Mouse (Mus musculus) cerebellum, adult 9-10 months (tissue): ENCODE data around the gene Col10a1.
"Not testable (repeated sequence)": the region's sequence is repeated elsewhere in the genome, so short reads cannot be mapped to it uniquely, and the experiment has no call there.

Source experiments
- DNase-seq: peaks from one replicate; pipeline ENCODE4 v3.0.0; 2022

The Col10a1 gene

DNA sequence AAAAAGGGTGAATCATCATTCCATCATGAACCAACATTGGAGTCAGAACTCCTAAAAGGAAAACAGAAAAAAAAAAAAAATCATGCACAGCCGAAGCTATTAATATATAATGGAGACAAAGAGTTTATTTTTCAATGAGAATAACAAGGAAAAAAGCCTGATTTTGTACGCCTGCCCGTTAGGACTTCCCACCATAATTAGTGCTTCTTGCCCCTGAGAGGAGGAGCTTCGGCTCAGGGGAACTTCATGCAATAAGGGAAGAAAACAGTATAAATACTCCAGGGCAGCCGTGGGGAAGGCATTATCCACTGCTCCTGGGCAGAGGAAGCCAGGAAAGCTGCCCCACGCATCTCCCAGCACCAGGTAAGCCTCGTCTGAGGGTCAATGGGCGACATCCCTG lies at the start of gene Col10a1:
Col10a1 (plus strand) TSS at position 301 of the 400 bp plus-strand sequence.
- DNase-seq = no peak

DNA sequence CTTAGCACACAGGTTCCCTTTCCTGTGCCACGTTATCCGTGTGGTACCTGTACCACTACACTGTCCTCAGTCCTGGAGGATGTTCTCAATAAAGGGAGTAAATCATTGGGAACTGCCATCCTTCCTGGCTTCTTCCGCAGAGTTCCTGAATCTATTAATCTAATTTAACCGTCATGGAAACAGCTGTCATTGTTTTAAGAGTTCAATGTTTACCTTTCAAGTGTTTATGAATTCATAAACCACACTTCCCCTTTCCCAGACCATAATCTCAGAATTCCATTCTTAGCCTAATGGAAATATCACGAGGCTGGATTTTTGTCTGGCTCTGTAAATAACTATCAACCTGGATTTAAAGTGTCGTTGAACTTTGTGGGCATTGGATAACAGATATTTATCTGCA lies 48.8 kb upstream of the Col10a1 start:
- no peak for DNase-seq

DNA sequence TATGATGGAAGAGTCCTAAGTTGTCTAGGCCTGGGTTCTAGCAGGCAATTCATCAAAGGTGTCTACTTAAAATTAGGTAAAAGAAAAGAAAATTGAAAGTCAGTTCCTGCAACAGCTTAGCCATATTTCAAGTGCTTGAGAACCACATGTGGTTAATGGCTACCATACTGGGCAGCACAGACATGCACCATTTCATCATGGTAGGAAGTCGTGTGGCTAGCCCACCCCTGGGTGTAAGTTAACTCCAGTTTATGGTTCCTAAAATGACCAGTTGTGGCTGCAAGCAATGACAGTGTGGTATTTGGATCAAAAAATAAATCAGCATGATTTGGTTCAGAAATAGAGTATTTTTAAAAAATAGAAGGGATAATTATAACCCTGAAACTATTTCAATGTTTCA lies 47.9 kb upstream of the Col10a1 start:
- no peak for DNase-seq

DNA sequence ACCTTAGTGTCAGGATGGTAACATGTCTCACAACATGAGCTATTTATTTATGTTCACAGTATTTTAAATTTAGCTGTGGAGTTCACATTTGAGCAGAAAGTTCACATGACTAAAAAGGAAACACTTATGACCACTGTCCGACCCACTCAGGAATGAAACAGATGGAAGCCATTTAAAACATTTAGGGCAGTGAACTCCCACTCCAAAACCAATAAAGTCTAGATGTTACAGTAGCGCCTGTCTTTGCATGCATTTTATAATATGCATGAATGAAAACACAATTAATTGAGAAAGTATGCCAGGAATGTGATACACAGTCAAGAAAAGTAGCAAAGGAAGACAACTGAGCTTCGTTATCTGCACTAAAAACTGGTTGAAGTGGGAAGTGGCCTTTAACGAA lies 37.6 kb upstream of the Col10a1 start:
- DNase-seq = no peak

DNA sequence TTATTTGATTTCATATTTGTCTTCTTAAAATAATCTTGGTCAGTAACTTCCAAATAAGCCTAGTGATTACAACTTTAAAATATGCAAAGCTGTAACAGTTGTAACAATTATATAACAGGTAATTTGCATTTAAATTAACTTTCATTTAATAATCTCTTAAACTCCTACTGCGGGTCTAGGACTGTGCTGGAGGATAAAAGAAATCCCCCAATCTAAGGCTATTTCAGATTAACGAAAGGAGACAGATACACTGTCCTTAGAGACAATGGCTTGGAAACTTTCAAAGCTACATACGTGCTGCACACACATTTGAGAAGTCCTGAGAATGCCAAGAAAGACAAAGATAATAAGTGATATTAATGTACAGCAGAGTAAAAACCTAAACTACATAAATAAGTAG lies 31.5 kb upstream of the Col10a1 start:
- DNase-seq = no peak

DNA sequence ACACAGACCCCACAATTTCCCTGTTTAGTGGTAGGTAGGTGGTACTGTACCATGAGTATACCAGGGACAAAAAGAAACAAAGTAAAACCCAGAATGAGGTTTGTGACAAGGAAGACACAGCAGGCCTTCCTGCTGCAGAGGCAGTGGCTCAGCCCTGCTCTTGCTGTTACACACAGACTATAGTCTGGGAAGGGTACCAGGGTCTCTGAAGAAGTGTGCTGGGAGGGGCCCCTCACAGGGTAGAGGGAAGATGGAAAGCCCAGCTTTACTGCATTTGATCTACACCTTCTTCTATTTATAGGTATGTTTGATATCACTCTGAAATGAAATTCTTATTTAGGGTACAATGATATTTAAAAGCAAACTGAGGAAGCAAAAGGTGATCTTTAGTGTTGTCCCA lies 26.0 kb upstream of the Col10a1 start:
- DNase-seq = peak; percentile 12

DNA sequence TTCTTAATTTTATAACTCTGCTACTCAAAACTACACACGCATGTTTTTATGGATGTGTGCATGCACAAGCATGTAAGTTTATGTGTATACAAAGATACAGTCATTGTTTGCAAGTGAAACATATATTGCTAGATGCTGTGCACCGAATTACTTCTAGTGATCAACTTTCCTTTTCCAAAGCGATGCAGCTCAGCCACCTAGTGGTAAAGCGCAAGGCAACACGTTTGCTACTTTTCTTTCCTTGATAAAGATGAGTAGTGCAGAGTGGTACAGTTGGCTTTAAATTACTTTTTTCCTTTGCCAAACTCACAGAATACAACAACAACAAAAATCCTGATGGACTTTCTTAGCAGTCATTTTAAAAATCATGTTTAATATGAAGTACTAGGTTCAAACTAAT lies 21.6 kb upstream of the Col10a1 start:
- no peak for DNase-seq

DNA sequence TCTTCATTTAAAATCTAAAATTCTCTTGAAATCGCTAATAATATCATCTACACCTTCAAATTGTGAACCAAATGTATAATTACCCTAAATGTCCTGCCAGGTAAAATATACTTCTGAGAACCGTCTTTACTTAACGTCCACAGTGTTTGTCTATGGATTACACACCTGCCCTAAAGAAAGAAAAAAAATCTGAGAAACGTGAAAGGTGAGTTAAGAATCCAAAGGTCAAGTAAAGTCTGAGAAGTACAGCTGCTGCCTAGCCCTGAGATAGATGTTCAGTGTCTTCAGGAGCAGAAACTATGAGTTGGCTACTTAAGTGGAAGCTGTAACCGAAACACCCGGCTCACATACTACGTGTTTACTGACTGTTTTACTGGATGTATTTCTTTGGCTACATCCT lies 16.4 kb upstream of the Col10a1 start:
- DNase-seq = no peak

DNA sequence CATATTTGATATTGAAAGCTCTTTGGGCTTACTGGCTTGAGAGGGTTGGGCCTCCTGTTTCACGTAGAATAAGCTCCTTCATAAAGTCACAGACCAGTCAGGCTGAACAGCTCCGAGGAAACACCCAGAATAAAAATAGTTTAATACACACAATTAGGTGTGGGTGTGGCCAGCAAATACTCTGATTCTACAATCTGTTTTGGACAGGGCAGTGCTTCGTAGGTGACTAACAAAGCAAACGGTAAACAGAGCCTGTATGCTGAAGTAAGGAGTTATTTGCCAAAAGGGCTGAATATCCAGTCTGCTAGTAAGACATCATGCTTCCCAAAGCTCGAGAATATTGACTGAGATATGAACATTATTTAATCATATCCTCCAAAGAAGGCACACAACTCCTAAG lies 4.1 kb upstream of the Col10a1 start:
- DNase-seq = no peak

DNA sequence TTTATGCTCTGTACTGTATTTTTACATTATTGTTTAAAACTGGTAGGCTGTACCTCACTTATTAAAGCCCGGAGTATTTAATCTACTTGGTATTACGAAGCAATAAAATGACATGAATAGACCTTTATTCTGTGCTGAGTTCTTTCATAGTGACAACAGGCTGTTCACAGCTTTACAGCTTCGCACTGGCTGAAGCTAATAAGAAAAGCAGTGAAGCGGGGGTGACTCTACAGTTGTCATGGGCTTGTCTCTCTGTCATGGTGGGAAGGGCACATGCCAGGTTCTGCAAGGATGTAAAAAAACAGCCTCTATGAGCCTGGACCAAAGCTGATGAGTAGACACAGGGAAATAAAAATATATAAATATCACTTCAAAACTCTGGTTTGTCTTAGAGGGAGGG lies 7.2 kb downstream of the Col10a1 start:
- no peak for DNase-seq

DNA sequence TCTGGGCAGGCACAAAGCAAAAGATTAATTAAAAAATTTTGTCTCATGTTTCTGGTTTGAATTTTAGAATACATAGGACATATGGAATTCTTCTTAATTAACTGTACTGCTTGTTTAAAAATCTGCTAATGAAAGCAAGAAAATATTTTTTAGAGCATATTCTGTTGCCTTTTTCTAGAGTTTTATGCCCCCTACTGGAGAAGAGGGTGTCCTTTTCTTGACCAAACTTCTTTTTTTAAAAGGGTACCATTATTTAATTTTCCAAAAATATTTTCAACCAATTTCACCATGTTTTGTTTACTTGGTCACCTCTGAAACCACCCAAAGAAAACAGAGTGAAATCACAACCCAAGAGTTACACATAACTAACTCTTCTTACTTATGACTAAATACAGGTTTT lies 9.5 kb downstream of the Col10a1 start:
- DNase-seq = no peak

DNA sequence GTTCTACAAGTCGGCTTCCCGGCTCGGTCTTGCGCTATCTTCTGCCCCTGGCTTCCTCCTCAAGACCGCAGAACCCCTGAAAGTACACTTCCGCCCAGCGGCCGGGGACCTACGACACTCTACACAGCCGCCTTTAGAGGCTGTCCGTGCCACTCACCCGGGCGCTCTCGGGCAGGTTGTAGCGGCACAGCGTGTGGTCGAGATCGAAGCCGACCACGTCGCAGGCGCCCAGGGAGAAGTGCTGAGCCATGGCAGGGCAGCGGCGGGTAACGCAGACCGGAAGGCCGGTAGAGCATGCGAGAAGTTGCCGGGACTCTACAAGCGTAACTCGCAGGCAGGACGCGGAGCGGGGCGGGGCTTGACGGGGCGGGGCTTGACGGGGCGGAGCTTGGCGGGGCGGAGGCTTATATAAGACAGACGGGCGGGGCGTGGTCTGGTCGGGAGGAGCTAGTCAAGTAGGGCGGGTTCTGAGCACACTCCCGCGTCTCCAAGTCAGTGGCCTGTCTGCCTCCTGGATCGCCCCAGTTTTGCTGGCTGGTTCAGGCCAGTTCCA lies 28.5 kb downstream of the Col10a1 start, which contains the start of gene Nt5dc1:
Nt5dc1 (minus strand) TSS at position 349 of the 553 bp plus-strand sequence.
- peak; percentile 89 for DNase-seq

DNA sequence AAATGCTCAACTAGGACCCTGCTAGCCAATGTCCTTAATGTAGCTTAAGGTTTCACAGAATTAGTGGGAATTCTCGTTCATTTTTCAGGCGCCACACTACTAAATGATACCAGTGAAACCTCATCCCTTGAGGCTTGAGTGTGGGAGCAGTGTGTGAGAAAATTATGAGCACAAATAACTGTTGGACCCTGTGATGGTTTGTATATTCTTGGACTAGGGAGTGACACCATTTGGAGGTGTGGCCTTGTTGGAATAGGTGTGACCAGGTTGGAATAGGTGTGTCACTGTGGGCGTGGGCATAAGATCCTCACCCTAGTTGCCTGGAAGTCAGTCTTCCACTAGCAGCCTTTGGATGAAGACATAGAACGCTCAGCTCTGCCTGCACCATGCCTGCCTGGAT lies 29.0 kb downstream of the Col10a1 start:
- DNase-seq = not testable (repeated sequence)

DNA sequence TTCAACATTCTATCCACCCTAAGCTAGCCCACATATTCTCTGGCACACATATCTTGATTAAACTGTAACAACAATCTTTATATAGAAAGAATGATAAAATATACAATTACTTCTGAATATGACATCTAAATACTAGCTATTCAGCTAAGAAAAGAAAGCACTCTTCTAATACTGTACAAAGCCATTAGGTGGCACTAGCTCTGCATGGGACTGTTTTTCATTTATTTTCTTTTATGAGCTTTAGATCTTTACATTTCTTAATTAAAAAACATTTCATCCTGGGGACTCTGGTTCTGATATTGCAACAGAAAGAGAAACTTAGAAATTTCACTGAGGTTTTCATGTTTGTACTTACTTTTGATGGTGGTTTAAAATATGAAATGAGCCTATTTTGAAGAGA lies 42.0 kb downstream of the Col10a1 start:
- DNase-seq = no peak

DNA sequence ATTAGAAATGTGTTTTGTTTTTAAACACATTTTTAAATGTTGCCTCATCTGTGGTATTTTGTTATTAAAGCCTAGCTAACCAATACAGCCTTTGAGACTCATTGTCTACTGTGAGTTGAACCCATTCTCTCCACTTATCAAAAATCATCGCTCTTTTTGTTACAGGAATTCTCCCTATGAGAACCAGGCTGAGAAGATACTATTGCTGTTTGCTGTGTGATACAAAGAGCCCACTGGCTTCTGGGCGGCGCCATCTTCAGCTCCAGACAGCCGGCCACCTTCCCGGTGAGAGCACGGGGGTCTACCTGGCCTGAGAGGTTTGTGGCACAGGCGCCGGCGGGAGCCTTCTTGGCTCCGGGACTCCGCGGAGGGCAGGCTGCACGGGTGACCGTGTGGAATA lies 44.4 kb downstream of the Col10a1 start:
- not testable (repeated sequence) for DNase-seq
